Mouse (Mus musculus) right cerebral cortex, postnatal 4 days (tissue): ENCODE measurements around the gene Snx11.
"Not testable (repeated sequence)": the region's sequence is repeated elsewhere in the genome, so short reads cannot be mapped to it uniquely, and the experiment has no call there.

ENCODE experiments used
- DNase-seq: peaks from one replicate; pipeline ENCODE4 v3.0.0-alpha.2; 2022

Snx11 gene

GRCm38 (mm10) chr11:96795491-96795890, 18.1 kb upstream of the Snx11 start:
- no peak for DNase-seq

- DNase-seq: no peak
Measured at GRCm38 (mm10) chr11:96790681-96791080, 13.3 kb upstream of the Snx11 start.

GRCm38 (mm10) chr11:96789990-96790389, 12.6 kb upstream of the Snx11 start:
- DNase-seq: no peak

GRCm38 (mm10) chr11:96788871-96789795, 11.8 kb upstream of the Snx11 start, which contains the start of gene Cbx1:
Gene Cbx1 (plus strand): TSS chr11:96789127.
- DNase-seq: peak; percentile 85

- no peak for DNase-seq
Measured at GRCm38 (mm10) chr11:96786731-96787450, 9.5 kb upstream of the Snx11 start.

GRCm38 (mm10) chr11:96784847-96785246, 7.5 kb upstream of the Snx11 start:
- peak; percentile 81 for DNase-seq

GRCm38 (mm10) chr11:96781425-96781824, 4.1 kb upstream of the Snx11 start:
- DNase-seq: no peak

GRCm38 (mm10) chr11:96780306-96780705, 2.9 kb upstream of the Snx11 start:
- DNase-seq: no peak

GRCm38 (mm10) chr11:96778061-96778627, 785 bp upstream of the Snx11 start:
- DNase-seq: not testable (repeated sequence)

- DNase-seq: no peak
Measured at GRCm38 (mm10) chr11:96776068-96776467, 1.3 kb downstream of the Snx11 start.

GRCm38 (mm10) chr11:96775665-96776064, 1.7 kb downstream of the Snx11 start:
- DNase-seq: no peak

- no peak for DNase-seq
Measured at GRCm38 (mm10) chr11:96775063-96775462, 2.3 kb downstream of the Snx11 start.

- DNase-seq: no peak
Measured at GRCm38 (mm10) chr11:96774536-96774935, 2.8 kb downstream of the Snx11 start.

- no peak for DNase-seq
Measured at GRCm38 (mm10) chr11:96772413-96772812, 4.9 kb downstream of the Snx11 start.

- no peak for DNase-seq
Measured at GRCm38 (mm10) chr11:96771274-96771975, 5.9 kb downstream of the Snx11 start.

- DNase-seq: no peak
Measured at GRCm38 (mm10) chr11:96768240-96768639, 9.1 kb downstream of the Snx11 start.

- DNase-seq: no peak
Measured at GRCm38 (mm10) chr11:96767096-96767495, 10.3 kb downstream of the Snx11 start.

GRCm38 (mm10) chr11:96766555-96766954, 10.8 kb downstream of the Snx11 start:
- no peak for DNase-seq

GRCm38 (mm10) chr11:96765645-96766044, 11.7 kb downstream of the Snx11 start:
- no peak for DNase-seq

- no peak for DNase-seq
Measured at GRCm38 (mm10) chr11:96764511-96765350, 12.6 kb downstream of the Snx11 start.

GRCm38 (mm10) chr11:96762742-96763470, 14.5 kb downstream of the Snx11 start:
- DNase-seq: peak; percentile 22
